Mouse (Mus musculus) heart, postnatal 0 days (tissue): ENCODE results near the gene Gm6401.
"Not testable (repeated sequence)": the region's sequence is repeated elsewhere in the genome, so short reads cannot be mapped to it uniquely, and the experiment has no call there.

Experiments used
- CTCF ChIP-seq: IDR thresholded peaks from 2 replicates; pipeline ENCODE4 v1.5.1; 2016; ENCODE audit warnings: antibody characterized with exemption, control low read depth, low read depth
- EP300 ChIP-seq: IDR thresholded peaks from 2 replicates; pipeline ENCODE4 v1.6.1; 2016; ENCODE audit warnings: antibody characterized with exemption, low read depth

GRCm38 (mm10) chr14:41964095-41964494 lies 3.6 kb downstream of the Gm6401 start:
- not testable (repeated sequence) for TF ChIP-seq CTCF, EP300
